Mouse (Mus musculus) c-Kit-negative CD71-positive TER-119-positive erythroid progenitor cells, embryonic 14.5 days (primary cell): Measurements from ENCODE around the gene Fam13c.

ENCODE experiments used
- DNase-seq: peaks from one replicate; pipeline ENCODE4 v3.0.0-alpha.2; 2013; ENCODE audit warnings: low read depth, low spot score

The Fam13c gene

DNA sequence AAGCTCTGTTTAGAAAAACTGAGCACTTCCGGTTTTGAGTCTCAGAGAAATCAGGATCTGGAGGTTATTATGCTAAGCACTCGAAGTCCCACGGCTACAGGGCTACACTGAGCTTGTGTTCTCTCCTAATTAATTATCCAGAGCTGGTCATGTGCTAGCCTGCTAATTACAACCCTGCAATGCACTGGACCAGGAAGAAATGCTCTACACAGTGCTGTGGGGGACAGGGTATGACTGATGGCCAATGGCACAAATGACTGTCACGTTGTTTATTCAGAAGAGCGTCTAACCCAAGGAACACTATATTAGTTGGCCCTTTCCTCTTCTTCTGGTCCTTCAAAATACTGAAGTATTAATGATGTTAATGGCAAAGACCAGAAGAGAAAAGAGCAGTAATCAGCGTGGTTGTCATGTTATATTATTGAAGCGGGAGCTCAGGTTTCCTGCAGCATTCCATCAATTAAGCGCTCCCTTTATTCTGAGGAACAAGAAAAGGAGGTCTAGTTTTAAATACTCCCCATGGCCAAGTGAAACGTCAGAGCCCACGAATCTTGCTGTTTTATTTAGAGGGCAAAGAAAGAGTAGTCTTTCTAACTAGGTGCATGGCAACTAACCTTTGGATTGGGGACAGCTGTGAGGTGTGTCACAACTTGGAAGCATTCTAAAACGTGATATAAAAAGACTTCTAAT, 18.4 kb downstream of the Fam13c start:
- no peak for DNase-seq

DNA sequence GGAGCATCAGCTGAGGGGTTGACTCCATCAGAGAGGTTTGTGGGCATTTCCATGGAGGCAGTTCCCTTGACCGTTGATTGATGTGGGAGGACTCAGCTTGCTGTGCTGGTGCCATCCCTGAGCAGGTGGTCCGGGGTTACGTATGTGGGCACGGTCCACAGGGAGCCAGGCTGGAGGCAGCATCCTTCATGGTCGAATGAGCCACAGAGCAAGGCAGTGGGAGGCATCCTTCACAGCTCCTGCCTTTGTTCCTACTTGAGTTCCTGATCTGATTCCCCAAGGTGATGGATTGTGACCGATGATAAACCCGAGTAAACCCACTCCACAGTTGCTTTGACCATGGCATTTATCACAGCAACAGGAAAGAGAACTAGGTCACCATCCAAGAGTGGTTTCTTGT, 25.4 kb downstream of the Fam13c start:
- DNase-seq = no peak

DNA sequence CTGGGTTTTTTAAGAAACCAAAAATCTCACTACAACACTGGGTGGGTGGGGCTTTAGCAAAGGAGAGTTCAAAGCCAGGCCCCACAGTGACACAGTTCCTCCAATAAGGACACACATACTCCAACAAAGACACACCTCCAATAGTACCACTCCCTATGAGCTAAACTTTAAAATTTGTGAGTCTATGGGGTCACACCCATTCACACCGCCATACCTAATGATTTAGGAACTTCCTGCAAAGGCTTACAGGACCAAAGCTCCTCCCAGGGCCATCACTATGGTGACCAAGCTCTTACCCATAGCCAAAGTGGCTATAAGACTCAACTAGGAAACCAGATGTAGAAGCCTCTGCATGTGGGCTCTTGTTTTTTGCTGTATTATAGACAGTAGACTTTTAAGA, 30.6 kb downstream of the Fam13c start:
- no peak for DNase-seq

DNA sequence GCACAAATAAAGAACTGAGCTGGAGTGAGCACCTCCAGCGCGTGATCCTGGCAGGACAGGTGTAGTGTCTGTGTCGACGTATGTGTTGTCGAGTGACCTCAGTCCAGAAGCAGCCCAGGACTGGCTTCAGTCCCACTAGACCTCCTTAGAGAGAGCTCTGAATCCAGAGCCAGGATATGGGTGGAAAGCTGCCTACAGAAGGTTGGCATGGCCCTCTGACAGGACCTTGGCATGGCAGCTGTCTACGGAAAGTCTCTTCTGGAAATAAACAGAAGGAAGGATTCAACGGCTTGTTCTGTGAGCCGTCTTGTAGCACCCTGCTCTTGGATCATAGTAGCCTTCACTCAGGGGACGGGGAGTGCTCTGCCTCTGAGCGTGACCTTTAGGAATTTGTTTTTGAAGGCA, 37.5 kb downstream of the Fam13c start:
- no peak for DNase-seq

DNA sequence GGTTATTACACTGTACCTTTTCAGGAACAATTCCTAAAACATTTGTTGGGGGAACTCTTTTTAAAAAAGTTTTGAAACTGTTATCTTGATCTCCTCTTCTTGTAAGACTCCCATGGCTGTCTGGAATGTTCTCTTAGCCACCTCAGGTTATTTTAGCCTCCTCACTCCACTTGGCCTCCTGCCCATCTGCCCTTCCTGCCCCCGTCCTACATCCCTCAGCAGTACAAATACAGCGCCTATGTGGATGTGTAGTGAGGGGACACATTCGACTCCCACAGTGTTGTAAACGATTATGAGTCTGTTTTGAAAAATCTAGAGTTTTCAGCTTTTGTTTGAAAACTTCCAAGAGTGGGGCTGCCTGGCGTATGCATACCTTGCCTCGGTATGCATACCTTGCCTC, 43.5 kb downstream of the Fam13c start:
- DNase-seq = no peak

DNA sequence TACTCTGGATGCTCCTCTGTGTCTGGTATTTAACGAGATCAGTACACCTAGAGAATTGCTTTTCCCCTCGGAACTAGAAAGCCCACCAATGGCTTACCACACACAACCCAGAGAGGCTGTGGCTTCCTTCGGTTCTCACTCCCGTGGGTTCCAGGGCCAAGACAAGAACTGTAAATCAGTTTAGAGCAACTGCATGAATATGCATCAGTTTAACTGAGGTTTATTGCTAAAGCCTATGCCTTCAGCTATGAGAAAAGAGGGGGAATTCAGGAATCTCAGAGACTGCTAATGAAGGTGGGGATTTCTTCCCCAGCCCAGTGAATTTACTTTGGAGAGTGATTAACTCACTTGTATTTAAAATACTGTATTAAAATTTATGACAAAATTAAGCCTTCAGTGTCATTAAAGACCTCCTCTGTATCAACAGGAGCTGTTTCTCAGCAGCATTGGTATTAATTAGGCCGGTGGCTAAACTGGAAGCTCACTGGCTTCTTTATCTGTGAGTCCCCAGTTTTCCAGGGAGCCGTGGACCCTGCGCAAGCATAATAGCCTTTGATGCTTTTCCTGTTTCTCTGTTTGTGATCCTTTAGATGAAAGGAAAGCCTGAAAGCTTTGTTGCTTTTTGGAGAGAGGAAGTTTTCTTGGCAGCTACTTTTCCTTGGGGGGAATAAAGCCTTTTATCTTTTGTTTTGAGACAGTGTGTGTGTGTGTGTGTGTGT, 44.4 kb downstream of the Fam13c start:
- DNase-seq = no peak

DNA sequence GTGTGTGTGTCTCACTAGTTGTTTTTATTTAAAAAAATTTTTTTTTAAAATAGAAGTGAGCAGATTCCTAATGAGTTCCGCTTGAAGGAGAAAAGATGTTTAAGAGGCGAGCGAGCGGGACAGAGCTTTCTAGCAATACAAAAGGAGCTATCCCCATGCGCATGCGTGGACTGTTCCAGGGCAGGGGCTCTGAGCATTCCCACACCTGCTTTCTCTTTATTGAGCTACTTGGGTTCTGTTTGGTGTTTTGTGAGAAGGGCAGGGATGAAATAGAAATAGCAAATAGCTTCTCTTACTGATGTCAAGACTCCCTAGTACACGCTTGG, 45.0 kb downstream of the Fam13c start:
- DNase-seq = no peak

DNA sequence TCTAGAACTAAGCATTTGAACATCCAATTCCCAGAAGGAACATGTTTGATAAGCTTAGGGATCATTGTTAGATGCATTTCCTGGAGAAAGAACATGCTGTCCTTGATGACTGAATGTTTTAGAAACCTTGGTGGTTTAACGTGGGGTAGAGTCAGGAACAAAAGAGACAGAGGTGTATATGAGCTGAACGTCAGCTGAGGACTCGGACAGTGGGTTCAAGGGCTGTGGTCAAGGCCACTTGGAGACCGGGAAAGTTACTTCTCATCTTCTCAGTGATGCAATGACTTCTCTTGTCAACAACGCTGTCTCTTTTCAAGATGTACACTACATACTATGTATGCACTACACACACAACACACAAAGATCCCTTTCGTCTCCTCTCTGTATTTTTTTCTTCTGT, 46.4 kb downstream of the Fam13c start:
- DNase-seq = no peak

DNA sequence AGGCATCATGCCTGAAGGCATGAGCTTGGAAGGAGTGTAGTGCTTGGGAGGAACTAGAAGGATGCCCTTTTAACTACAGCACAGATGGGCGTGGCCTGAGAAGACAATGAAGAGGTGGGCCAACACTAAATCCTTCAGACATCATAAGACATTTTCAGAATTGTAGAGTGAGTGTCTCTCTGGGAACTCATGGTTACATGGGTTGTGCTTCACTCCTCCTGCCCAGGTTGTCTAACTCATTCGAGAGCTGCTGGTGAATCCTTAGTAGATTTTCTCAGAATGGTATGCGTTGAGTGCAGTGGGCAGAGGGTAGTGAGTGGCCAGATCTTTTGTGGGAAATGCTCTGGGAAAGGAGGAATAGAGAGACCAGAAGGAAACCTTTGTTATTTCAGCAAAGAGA, 53.6 kb downstream of the Fam13c start:
- DNase-seq = no peak

DNA sequence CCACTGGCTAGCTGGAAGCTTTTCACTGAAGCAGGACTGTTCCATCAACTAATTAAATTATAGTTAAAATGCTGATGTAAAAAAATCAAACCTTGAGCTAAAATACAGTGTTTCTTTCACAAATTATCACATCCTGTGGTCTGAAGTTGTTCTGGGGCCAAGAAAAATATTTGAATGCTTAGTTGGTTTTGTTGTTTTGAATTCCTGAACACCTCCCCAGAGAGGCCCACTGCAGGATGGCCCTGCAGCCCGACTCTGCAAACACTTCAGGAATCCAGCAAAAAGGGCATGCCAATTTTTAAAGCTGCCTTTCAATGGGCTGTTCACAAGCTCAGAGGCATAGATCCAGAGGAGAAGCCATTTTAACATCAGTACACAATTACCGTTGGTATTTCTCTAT, 54.2 kb downstream of the Fam13c start:
- no peak for DNase-seq

DNA sequence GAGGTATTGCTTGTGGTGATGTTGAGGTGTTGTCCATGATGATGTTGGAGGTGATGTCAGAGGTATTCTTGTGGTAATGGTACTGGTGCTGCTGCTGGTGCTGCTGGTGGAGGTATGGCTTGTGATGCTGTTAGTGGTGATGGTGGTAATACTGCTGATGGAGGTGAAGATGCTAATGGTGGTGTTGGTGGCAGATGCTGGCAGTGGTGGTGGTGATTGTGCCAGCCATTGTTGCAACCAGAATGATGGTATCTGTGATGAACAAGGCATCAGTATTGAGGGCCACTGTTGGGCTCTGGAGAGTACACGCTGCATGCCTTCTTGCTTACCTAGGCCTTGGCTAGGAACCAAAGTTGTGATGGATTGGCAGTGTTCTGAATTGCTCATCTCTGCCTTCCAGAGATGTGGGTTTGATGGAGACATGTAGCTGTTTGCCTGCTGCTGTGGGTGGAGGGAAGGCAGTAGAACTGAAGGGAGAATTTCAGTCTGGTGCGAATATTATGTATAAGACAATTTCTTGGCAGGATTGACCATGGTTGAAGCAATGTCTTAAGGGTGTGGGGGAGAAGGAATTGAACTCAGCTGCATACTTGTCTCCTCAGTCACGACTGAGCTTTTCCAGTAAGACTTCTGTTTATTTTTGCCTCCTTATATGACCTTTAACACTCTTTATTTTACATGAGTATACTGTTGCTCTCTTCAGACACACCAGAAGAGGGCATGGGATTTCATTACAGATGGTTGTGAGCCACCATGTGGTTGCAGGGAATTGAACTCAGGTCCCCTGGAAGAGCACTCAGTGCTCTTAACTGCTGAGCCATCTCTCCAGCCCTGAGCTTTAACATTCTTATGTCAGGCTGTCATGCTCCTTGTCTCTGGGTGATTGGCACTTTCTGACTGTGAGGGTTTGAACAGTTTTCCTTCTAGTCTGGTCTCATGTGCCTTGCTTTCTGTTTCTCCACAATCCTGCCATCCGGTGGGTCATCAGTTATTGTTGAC, 55.1 kb downstream of the Fam13c start:
- no peak for DNase-seq

DNA sequence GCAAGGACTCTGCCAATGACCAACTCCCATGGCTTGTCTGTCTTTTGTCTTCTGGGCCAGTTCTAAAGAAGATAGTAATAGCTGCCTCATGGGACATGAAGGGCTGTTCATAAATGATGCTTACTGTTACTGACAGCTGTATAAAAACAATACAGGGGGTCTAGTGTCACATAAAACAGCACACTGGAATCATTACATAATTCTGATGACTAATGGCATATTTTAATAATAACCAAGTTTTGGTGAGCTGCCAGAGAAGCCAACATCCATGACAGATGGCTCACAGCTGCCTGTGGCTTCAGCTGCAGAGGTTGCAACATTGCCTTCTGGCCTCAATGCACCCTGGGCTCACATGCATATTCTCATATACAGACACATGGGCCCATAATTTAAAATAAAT, 56.7 kb downstream of the Fam13c start:
- DNase-seq = no peak

DNA sequence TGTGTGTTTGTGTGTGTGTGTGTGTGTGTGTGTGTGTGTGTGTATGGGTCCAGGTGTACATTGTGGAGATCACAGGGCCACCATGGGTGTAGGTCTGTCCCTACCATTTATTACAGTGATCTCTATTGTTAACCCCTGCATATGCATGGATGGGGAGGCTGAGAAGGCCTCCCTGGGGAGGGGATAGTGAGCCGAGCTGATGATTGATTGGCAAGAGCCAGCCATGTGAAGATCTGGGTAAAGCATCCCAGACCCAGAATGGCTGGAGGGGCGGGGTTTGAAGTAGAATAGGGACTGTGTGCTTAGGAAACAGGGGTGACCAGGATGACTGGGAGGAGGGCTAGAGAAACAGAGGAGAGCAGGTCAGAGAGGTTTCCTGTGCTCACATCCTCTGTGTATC, 58.0 kb downstream of the Fam13c start:
- no peak for DNase-seq

DNA sequence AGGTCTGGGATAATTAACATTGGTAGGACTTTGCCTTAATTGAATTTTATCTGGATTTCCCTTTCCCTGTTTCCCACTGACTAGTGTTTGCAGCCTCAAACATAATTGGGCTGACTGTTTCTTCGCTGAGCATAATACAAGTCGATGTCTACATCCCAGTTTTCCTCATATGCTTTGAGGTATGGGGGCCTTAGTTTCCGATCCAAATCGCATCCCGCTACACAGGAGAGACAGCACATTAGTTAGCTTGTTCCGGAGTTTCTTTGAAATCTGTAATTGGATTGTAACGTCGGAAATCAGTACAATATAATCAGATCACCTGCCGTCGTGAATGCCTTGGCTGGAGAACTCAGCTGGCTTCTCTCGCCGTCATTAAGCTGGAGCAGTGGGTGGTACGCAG, 59.0 kb downstream of the Fam13c start:
- DNase-seq = no peak

DNA sequence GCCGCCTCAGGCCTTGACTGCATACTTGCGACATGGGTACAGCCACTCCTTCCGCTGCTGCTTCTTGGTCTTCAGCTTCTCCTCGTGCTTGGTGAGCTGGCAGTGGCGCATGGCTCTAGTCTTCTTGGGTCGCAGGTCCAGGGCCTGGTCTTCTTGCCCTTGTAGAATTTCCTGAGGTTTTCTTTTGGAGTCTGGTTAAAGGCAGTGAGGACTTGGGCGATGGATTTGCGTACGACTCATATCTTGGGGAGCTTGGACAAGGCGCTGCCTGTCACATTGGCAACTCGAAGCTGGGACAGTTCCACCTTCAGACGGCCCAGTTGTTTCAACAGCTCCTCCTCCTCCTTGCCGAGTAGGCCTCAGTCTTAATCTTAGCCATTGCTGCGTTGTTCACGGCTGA, 64.6 kb downstream of the Fam13c start:
- no peak for DNase-seq

DNA sequence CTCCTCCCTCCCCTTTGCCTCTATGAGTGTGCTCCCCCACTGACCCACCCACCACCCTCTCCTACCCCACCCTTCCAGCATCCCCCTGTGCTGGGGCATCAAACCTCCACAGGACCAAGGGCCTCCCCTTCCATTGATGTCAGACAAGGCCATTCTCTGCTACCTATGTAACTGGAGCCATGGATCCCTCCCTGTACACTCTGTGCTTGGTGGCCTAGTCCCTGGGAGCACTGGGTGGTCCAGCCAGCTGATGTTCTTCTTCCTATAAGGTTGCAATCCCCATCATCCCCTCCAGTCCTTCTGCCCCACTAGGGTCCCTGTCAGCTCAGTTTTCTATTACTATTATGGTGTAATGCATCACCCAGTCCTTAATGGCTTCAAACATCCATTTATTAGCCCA, 65.1 kb downstream of the Fam13c start:
- DNase-seq = no peak

DNA sequence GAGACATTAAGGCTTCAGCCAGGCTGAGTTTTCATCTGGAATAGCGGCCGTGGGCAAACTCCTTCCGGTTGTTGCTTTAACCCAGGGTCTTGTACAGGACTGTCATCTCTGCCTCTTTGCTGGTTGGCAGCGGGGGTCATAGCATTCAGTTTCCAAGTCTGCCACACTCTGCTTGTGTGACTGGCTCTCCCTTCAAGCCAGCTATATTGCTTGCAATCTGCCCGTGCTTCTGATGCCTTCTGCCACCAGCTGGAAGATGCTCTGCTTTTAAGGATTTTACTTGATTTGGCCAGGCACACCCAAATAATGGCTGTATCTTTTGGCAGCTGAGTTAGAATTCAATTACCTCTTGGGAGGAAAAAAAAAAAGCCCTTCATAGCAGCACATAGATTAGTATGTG, 65.6 kb downstream of the Fam13c start:
- no peak for DNase-seq

DNA sequence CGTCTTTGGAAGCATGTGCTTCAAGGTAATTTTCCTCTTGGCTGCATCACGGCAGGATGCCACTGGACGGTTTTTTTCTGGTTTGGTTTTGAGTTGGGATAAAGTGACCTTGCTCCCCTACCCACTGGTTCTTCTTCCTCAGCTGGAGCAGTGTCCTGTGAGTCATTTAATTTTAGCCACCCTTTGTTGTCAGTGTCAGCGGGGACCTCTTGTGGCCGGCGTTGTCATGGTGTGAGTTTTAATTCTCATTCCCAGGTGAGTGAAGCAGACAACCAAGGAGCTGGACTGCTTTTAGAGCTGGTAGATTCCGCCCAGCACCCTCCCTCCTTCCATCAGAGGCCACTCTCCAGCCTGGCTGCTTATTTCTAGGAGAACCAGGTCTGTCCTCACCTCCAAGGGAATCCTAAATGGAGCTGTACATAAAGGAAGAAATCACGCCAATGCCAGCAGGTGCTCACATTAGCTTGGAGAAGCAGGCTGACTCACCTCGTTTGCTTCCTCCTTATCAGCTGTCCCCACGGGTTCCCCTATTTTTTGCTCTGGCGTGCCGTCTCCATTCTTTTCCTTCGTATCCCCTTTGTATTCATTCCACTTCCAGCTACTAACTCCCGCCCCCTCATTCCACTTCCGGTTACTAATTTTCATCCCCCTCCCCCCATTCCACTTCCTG, 66.4 kb downstream of the Fam13c start:
- DNase-seq = no peak

DNA sequence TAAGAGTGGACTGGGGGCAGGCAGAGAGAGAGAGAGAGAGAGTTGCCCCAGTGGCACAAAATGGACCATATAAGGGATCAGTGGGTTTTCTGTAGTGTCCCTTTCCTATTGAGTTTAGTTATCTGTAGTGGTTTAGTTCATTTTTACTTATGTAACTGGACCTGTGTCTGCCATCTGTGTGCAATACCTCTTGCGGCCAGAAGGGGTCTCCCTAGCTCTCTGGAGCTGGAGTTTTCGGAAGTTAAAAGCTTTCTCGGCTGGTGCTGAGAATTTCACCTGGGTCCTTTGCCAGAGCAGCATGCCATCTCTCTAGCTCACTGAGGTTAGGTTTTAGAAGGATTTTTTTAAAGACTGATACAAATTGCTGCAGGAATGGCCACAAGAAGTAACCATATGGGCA, 67.6 kb downstream of the Fam13c start:
- no peak for DNase-seq

DNA sequence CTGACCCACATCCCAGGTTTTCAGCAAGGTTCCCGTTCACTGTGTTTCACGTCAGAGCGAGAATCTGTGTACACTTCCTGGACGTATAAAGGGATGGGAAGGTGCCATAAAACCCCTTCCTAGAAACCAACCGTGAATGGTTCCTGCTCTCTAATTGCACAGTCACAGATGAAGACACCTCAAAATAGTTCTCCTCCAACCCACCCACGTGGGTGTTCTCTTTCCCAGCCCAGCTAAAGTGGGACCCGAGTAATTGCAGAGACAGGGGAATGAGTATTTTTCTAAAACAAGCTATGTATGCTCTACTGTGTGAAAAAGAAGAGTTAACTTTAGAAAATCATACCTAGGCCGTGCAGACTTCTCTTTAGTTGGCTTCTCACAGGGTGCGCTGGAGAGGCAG, 74.6 kb downstream of the Fam13c start:
- DNase-seq = no peak

DNA sequence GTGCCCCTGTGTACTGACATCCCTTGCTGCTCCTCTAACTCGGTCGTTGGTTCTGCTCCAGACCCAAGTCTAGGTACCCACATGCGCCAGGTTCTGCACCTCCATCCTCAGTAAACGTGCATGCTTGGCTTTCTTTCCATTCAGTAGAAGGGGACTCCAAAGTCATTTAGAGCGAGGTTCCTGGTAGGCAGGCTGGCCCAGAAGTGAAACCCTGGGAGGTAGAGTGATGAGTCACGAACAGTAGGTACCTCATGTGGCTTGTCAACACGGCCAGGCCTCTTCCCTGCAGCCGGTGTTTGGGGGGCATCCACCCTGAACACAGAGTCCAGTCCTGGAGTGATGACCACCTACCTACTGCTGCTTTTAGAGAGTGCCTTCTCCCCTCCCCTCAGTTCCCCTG, 76.4 kb downstream of the Fam13c start:
- DNase-seq = no peak

DNA sequence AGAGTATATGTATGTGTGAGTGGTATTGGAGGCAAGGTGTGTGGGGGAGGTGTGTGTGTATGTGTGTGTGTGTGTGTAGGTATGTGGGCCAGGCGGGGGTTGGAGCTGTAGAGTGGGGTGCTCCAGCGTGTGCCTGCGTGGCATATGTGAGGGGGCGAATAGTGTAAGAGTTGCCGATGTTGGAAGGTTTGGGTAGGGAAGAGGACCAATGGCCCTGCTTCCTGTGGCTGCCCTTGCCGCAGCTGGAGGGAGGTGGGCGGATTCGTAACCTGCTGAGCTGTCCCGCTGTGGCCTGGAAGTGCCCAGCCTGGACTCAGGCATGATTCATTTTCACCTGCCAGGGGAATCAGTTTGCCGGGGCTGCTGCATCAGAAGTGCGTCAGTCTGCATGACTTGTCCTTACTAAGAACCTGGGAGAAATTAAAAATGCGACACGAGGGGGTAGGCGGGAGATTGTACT, 79.4 kb downstream of the Fam13c start:
- DNase-seq = no peak
